Mouse (Mus musculus) ovary, postnatal 10 days (tissue): ENCODE data around the gene Psma7.
A peak's percentile ranks its signal among the peaks of the same experiment; 100 is the strongest.

Source experiments
- DNase-seq: peaks from one replicate; pipeline ENCODE4 v3.0.0; 2022; ENCODE audit warnings: low spot score

Gene Psma7

DNA sequence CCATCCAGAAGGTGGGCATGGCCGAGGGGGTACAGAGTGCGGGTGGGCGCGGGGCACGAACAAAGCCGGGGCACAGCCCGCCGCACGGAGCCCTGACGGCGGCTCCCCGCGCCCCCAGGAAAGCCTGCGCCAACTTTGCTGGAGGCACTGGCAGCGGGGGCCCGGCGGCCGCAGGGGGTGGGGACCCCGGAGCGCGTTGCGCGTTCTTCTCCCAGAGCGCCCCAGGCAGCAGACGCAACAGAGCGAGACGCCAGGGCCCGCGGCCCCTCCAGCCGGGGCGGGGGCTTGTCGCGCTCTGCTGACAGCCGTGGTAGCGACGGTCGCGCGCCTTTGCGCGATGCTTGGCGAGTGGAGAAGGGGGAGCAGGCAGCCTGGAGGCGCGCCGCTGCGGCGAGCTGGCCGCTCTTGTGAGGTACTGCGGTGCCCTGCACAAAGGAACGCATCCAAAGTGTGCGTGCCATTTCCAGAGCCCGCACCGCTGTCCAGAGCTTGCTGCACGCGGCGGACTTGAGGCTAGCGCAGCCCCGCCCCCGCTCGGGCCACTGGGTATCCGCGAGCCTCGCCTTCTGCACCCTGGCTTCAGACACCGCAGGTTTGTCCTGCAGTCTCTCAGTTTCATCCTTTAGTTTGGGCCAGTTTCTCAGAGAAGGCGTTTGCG is 754 bp upstream of the Psma7 start:
- peak; percentile 35 for DNase-seq

DNA sequence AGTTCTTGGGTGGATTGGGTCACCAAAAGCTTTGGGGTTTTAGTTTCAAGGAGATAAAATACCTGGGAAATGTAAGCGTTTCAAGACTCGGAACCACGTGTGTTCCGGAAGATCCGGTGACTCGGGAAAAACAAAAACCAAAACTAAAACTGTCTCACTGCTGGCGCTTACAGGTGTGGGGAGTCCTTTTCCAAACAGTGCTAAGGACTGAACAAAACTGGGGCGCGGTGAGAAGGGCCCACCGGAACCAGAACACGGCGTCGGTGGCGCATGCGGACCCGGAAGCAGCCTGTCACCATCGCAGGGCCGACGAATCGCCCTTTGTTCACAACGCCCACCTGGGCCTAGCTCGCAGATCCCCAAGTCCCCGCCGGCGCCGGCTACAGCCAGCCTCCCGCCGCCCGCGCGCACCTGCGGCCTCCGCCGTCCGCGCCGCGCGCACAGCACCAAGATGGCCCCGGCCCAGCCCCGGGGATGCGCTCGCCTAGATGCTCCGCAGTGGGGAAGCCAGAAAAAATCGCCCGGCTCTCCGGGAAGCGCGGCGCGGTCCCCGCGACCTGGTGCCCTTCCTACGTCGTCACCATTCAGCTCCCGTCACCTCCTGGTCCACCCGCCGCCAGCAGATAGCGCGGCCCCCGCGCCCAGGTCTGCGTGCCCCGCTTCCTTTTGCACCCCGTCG is 517 bp downstream of the Psma7 start:
- no peak for DNase-seq

DNA sequence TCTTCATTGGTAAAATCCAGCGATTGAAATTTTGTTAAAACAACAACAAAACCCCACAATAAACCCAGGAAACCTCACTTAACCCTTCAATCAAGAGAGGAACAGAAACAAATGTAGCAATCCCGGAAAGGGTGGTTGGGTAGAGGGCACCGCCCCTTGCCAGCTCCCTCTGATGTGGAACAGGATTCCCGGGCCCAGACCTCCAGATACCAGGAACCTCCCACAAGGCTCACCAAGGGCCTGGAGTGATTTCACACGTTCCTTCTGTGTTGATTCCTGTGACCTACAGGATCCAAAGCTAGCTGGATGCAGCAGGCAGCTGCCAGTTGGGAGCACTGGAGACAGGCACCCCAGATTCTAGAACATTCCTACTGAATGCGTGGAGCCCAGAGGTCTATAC is 1.8 kb downstream of the Psma7 start:
- DNase-seq = no peak

DNA sequence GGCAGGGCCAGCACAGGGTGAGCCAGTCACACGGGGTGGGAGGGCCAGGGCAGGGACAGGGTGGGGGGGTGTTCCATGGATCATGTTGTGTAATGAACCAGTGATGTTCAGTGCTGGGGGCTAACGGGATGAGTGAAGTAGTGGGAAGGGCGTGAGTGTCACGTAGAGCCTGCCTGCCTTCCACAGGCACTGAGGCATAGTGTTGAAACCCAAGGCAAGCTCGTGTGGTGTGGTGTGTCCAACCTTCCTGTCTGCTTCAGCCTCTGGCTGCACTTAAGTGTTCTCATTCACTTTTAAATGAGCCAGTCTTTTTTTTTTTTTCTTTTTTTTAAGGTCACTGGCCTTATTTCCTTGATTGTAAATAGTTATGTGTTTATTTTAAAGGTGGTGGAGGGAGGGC is 7.5 kb downstream of the Psma7 start:
- DNase-seq = no peak

DNA sequence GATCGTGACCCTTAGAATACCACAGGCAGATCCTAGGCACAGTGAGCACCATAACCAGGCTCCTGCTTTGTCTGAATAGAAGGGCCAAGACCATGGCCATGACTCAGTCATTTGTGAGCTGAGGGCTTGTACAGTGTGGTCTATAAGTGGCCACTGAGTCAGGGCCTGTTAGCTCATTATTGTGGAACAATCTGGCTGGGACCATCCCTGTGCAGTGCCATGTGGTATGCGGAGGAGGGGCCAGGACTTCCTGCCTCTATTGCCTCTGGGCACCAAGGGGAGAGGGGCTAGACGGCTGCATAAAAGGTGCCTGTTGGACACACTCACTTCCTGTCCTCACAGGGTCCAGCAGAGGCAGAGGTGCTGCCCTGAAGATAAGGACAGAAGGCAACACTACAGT is 8.3 kb downstream of the Psma7 start:
- no peak for DNase-seq

DNA sequence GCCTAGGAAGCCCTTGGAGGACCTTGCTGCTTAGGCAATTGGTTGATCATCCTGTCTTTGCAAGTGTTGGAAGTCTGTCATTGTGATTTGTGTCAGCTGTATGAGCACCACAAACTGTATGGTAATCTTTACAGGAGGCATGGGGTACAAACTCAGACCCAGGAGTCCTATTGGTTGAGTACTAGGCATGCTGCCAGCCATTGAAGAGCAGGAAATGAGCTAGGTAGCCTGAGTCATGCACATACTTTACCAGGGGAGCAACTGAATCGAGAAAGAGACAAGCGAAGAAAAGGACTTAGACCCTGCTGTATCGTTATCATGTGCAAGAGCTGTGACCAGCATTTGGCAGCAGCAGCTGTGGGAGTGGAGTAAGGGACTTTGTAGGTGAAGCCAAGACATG is 9.3 kb downstream of the Psma7 start:
- DNase-seq = no peak

DNA sequence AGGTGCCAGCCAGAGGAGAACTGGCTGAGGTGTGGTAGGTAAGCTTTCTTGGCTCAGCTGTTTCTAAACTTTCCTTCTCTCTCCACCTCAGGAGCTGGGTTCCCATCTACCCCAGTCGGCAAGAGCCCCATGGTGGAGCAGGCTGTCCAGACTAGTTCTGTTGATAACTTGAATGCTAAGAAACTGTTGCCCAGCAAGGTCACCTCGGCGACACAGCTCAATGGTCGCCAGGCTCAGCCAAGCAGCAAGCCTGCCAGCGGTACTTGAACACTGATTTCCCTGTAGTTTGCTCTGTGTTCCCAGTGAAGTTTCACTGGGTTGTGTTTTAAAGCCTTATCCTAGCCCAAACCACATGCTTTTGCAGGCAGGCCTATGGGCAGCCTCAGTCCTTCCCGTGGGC is 11.0 kb downstream of the Psma7 start:
- DNase-seq = no peak

DNA sequence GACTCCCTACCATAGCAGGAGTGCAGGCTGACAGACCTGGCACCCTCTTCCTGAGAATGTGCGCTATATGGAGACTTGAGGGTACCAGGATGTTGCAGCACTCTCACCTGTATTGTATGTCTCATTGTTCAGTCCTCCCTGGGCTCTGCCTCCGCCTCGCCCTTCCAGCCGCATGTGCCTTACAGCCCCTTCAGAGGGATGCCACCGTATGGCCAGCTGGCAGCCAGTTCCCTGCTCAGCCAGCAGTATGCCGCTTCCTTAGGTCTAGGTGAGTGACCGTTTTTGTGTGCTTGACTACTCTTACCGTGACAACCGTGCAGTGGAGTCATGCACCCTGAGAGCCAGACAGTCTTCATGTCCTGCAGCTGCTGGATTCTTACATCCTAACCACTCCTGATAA is 14.5 kb downstream of the Psma7 start:
- DNase-seq = no peak

DNA sequence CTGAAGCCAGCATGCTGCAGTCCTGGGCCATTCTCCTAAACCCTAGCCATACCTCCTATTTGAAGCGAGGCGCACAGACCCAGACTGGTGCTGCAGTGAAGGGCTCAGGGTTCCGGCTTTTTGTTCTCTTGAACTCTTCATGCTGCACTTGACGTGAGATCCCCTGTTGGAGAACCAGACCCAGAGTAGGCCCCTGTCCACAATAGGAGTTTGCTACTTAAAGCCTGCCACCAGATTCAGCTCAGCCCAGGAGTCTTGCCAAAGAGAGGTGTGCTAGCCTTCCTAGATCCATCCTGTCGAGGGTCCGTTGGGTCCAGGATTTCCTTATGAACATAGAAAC is 16.4 kb downstream of the Psma7 start:
- no peak for DNase-seq

DNA sequence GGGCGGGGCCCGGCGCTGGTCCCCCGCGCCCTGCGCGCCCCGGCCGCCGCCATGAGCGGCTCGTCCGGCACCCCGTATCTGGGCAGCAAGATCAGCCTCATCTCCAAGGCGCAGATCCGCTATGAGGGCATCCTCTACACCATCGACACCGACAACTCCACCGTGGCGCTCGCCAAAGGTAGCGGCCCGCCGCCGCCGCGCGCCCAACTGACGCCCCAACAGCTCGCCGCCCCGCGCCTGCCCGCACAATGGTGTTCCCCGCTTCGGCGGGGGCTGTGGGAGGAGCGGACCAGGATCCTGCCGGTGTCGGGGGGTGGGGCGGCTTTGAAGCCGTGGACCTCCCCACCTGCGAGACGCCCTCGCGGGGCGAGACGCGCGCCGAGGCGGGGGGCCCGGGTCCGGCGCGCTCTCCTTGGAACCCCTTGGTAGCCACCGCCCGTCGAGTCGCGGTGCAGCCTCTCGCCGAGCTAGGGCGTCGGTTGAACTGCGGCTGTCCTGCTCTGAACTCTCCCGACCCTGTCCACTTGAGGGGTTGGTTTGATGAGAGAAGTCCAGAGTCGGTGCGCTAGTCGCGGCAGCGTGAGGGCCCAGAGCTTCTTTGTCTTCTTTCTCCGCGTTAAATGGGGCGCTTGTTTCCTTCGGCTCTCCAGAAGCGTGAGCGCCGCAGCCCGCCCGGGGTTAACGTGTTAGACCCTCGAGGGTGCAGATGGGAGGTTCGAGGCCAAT is 16.9 kb downstream of the Psma7 start:
- no peak for DNase-seq

DNA sequence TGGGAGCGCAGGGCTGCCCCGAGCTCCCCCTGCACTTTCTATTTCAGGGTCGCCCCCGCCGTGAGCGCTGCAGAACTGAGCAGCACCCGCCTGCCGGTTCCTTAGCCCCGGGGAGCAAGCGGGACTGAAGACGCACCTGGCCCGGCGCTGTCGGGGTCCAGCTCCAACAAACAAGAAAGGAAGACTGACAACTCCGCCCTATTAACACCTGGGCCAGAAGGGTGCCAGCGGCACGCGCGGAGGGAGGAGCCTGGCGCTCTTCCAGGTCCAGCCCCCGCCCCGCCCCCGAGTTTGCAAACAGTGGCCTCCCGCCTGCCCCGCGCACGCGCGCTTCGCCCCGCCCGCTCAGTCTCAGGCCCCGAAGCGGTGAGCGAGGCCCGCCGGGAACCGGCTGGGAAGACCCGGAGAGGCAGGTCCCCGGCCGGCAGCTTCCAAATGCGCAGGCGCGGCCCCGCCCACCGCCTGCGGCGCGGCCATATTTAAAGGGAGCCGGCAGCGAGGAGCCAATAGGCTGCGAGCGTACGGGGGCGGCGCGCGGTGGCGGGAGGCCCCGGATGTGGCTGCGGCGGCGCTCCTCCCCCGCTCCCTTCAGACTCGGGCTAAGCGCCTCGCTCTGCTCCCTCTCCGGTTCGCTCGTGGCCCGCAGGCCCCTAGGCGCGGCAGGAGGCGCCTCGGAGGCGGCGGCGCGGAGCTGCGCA is 17.7 kb downstream of the Psma7 start, which contains the start of gene Lsm14b:
Gene Lsm14b, plus strand, starts transcription at position 587 of the 698 bp plus-strand sequence.
- peak; percentile 98 for DNase-seq

DNA sequence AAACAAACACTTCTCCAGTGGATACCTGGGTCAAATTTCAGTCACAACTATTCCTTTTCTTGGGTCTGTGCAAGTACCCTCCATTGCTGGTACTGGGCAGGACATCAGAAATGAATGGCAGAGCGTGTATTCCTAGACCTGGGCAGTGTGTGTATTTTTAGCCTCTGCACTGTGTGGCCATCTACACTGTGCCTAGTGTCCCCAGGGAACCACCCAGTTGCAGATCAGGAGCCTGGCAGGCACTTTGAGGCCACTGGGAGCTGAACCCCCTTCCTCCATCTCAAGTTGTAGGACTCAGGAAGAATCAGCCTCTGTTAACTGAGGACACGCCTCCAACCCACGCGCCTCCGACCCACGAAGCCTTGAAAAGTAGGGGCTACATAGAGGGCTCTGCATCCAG is 19.5 kb downstream of the Psma7 start:
- DNase-seq = no peak

DNA sequence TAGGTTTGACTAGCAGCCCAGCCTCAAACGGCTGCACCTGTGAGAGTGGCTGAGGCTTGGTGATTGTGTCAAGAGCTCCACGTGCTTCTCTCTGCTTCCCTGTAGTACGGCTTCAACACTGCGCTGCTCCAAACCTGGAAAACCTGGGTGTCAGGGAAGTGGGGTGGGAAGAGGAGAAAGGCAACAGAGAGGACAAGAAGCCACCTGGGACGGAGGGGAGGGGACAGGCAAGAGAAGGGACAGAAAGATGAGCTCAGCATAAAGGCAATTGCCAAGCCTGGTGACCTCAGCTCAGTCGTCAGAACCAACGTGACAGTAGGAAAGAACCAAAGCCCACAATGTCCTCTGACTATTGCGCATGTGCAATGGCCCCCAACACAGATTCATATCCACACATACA is 21.3 kb downstream of the Psma7 start:
- DNase-seq = no peak

DNA sequence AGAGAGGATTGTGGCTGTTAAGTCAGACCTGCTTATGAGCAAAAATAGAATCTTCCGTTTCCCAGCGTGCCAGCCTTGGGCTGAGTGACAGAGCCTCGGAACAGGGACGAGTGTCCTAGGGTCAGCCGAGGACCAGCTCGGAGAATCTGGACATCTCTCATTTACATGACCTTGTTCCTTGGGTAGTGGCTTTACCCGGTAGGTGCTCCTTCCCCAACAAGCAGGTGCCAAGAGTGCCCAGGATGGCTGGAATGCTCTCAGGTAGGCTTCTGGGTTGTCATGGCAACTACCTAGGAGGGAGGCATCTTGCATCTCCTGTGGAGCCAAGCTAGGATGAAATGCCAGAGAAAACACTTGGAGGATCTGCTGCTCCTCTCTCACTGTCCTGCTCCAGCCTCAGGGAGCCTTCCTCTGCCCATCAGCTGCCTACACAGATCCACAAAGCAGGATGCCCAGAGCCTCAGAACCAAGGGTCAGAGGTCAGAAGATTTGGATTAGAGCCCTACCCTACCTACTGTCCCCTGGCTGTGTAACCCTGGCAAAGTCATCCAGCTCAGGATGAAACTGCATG is 22.1 kb downstream of the Psma7 start:
- no peak for DNase-seq

DNA sequence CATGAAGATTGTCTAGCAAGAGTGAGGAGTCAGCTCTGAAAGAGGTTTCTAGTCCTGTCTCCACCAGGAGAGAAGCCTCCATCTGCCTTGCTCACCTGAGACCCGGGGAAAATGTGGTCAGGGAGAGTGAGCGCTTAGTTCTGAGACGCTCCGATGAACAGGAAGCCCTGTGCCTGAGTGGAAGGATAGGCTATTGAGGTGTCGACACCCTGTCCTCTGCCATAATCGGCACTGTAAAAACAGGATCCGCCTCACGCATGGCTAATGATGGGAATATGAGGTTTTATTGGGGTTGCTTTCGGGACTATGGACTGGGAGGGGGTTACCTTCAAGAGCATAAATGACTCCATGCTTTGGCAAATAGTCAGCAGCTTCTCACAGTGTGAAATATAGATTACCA is 23.7 kb downstream of the Psma7 start:
- no peak for DNase-seq

DNA sequence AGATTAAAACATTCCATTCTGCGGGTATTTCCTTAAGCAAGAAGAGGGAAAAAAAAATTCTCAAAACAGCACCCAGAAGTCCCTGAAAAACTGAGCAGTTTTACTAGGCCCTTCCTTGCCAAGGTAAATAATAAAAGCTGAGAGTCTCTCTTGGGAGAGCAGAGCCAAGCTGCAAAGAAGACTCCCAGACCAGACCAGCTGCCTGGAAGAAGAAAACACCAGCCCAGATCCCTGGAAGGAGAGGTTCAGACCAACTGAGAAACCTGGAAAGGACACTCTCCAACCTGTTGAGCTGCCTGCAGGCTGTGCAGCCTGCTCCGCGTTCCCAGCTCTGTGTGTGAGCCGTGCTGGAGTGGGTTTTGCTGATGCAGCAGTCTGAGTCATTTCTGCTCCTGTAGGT is 24.6 kb downstream of the Psma7 start:
- DNase-seq = no peak

DNA sequence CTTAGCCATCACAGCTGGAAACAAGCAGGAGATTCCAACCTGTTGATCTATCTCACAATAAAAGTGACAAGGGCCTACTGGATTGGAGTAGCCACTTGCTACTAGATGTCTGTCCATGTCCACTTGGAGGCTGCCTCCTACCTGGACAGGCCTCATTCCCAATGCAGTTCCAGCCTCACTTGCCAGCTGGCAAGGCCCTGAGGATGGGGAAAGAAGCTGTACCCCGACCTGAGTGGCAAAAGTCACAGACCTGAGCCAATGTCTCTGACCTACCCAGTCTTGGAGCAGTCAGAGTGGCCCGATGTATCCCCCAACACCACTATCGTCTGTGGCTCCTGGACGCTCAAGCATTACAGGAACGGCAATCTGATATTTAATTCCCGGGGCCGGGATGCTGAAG is 28.5 kb downstream of the Psma7 start:
- no peak for DNase-seq

DNA sequence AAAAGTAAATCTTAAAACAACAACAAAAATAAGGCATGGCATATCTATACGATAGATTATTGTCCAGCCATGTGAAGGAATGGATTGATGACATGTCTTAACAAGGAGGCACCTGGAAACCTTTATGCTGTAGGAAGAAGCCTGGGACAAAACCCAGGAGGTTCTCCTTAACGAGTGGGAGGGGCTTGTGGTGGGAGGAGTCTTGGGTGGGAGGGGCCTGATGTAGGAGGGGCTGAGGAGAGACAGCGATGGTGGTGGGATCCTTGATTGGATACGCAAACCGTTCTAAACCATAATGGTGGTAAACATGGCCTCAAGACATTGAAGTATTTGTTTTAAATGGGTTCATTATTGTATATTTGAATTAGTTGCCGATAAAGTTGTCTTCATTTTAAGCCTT is 30.9 kb downstream of the Psma7 start:
- DNase-seq = no peak

DNA sequence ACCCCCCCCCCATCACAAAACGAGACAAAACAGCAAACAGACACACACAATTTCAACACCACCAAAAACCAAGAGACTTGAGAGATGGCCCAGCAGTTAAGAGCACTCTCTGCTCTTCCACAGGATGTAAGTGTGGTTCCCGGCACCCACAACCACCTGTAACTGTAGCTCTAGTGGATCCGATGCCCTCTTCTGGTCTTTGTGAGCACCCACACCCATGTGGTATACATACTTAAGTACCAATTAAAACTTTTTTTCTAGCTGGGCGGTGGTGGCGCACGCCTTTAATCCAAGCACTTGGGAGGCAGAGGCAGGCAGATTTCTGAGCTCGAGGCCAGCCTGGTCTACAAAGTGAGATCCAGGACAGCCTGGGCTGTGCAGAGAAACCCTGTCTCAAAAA is 31.5 kb downstream of the Psma7 start:
- DNase-seq = no peak

DNA sequence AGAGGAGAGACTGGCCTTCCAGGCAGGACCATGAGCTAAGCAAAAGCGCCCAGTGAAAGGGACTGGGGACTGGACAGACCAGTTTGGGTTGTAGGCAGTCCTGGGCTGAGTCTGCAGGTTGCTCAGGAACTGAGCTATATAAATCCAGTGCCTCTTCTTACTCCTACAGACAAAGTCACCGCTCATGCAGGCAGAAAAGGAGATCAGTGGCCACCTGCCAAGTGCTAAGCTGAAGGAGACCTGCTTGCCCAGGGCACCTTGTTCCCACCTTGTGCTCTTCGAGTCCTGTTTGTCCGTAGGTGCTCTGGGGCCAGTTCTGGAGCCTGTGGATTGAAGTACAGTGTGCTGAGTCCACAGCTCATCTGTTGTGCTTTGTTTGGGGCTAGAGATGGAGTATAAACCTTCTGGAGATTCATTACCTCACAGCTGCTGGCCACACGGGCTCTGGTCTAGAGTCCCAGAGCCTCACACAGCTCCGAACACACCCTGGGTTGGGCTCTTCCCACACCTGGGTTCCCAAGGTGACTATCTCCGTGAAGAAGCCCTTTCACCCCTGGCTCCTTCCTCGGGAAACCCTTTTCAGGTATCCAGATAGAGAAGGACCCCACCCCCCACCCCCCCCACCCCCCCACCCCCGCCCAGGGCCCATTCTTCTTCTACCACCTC is 35.7 kb downstream of the Psma7 start:
- DNase-seq = no peak

DNA sequence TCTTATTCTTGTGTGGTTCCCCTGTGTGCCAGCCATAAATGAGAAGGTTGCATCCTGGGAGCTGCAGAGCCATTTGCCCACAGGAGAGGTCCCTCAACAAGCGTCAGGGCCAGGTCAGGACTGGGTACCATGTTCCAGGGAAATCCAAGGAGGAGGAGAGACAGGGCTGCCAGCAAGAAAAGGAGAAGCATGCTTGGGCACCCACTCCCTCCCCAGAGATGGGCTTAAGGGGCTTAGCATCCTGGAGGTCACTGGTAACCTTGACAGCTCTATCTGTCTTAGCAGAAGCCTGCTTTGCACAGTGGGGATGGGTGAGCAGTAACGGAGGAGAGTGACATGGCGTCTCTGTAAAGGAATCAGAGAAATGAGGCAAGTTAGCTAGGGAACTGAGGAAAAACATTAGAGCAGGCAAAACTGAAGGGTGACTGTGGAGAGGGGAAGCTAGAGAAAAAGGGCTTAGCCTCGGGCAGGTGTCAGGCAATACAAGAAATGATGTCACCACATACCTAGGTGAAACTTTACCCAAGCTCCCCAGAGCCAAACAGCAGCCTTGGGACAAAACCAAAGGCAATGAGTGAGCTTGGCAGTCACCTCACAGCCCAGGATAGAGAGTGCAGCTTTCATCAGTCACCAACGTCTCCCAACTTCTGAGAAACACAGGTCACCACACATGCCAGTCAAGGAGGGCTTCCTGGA is 36.4 kb downstream of the Psma7 start:
- no peak for DNase-seq
